Mouse (Mus musculus) embryonic fibroblast, embryonic 13.5 days (primary cell): ENCODE results near the gene Erich2.

ENCODE experiments used
- CTCF ChIP-seq: IDR thresholded peaks from 2 replicates; pipeline ENCODE4 v1.5.1; 2011; ENCODE audit warnings: mild to moderate bottlenecking, control low read depth, low read length, moderate library complexity, borderline replicate concordance; ENCODE audit not compliant: insufficient read depth
- POLR2A ChIP-seq: IDR thresholded peaks from 2 replicates; pipeline ENCODE4 v1.6.1; 2011; ENCODE audit warnings: low read depth, mild to moderate bottlenecking, control low read depth, low read length, moderate library complexity

- TF ChIP-seq CTCF (no peak), POLR2A (no peak)
Observed at GRCm38 (mm10) chr2:70506372-70506771, 2.2 kb upstream of the Erich2 start.
